Mouse (Mus musculus): ENCODE data around the gene Nipal4.
"Not testable (repeated sequence)": the region's sequence is repeated elsewhere in the genome, so short reads cannot be mapped to it uniquely, and the experiment has no call there.

The Nipal4 gene

DNA sequence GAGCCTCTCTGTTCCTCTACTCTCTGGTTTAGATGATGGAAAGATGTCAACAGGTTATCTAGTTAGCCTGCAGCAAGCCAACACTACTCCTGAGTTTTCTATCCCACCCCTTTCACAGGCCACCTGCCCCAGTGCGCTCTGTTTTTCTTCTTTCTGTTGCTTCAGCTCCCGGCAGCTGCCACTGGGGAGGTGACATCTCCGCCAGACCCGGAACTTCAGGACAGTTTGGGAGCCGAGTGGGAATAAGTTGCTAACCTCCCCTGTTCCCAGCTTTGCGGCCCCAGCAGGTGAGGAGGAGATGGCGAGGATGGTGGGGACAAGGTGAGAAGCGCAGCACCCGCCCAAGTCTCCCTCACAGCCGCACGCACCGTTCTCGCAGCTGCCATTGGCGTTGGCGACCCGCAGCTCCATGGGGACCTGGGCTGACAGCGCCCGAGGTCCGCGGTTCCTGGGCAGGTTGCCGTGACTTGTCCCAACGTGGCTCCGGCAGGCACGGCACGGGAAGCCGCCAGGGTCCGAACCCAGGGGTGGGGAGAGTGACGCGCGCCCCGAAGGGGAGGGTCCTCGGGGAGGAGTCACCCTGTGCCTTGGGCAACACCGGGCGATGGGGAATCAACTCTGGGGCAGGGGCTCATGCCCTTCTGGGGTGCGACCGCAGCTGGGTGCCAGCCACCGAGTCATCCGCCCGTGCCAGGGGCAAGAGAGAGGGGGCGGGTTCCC, at the start of gene Nipal4:
Gene Nipal4 (minus strand): TSS at position 643 of the 720 bp plus-strand sequence.
- DNase-seq (ENCODE audit: low spot score in 2 of 2): peak in 1 of 2 experiments; percentile 24

DNA sequence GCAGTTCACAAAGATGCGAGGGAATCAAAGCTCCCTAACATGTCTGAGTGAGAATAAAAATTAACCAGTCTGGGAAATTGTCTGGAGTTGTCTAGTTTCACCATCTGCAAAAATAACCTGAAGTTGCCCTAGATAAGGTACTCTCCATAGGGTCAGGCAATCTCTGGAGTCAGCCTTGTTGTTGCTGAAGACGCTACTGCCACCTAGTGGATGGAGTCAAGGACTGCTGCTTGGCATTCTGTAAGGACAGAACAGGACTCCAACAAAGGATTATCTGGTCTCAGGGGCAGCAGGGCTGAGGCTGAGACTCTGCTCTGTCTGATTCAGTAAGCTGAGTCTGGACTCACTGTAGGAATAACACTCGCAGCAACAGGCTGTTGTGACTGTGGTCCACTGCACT, 49.0 kb upstream of the Nipal4 start:
- DNase-seq (ENCODE audit: low spot score in 2 of 2): peak; percentile 34 to 46

- DNase-seq (ENCODE audit: low spot score in 2 of 2): no peak
Measured at GRCm38 (mm10) chr11:46214368-46215230, 48.3 kb upstream of the Nipal4 start.

GRCm38 (mm10) chr11:46213844-46214243, 47.5 kb upstream of the Nipal4 start:
- no peak for DNase-seq (ENCODE audit: low spot score in 2 of 2)

GRCm38 (mm10) chr11:46211858-46212257, 45.5 kb upstream of the Nipal4 start:
- no peak for DNase-seq (ENCODE audit: low spot score in 2 of 2)

DNA sequence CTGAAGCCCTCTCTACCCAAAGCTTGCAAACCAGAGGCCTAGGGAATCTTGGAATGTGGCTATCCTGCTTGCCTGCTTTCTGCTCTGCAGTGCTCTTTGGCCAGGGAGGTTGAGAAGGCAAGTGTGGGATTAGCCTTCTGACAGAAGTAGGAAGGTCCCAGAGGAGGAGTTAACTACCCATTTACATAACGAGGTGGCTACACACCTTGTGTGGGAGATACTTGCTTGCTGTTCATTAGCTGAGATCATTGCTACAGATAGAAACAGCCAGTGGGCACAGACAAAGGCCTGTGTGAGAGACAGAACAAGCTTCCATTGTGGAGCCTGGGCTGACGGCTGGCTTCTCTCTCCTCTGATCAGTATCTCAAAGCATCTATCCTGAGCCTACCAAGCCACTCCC, 43.6 kb upstream of the Nipal4 start:
- no peak for DNase-seq (ENCODE audit: low spot score in 2 of 2)

DNA sequence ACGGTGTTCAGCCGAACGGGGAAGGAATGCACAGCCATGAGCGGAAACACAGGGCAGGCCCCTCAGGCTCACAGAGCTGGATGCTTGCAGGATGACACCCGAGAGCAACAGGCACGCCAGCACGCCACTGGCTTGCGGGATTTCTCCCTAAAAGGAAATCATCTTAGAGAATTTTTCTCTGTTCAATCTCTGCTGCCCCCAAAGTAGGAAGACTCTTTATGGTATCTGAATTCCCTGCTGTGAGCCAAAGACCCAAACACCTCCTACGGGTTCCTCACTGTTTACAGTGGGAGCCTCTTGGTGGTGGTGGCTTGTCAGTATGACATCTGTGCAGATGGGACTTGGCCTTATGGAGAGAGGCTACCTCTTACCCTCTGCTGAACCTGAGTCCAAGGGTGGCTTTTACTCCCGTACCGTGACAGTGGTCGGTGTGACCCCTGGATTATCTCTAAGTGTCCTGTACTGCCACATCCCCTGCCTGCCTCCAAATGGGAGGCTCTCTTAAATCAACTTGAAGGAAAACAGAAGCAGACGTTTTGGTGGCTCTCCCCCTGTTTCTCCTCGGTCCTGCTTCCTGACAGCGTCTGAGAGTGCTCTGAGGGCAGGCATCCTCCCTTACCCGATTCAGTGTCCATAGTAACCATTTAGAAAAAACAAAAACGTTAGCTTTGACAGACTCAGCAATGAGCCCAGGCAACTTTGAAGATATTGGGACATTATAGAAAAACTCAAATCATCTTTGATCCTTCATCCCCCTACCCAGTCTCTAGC, 39.5 kb upstream of the Nipal4 start:
- DNase-seq (ENCODE audit: low spot score in 2 of 2): no peak

DNA sequence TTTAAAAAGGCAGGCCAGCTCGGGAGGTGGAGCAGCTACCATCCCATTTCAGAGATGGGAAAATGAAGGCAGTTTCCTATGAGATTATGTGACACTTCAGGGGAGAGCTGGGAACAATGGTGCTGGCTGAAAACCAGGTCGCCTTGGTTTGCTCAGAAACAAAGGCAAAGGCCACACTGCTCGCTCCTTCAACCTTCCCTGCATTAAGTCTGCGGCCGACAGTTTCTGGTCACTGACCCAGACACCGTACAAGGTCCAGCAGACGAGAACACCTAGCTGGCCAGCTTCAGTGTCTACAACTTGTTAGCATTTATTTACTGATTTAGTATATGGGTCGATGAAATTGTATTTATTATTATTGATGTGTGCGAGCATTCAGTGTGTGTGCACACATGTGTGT, 38.5 kb upstream of the Nipal4 start:
- DNase-seq (ENCODE audit: low spot score in 2 of 2): no peak

GRCm38 (mm10) chr11:46202547-46202887, 36.2 kb upstream of the Nipal4 start:
- DNase-seq (ENCODE audit: low spot score in 2 of 2): no peak

GRCm38 (mm10) chr11:46201636-46202546, 35.6 kb upstream of the Nipal4 start:
- no peak for DNase-seq (ENCODE audit: low spot score in 2 of 2)

DNA sequence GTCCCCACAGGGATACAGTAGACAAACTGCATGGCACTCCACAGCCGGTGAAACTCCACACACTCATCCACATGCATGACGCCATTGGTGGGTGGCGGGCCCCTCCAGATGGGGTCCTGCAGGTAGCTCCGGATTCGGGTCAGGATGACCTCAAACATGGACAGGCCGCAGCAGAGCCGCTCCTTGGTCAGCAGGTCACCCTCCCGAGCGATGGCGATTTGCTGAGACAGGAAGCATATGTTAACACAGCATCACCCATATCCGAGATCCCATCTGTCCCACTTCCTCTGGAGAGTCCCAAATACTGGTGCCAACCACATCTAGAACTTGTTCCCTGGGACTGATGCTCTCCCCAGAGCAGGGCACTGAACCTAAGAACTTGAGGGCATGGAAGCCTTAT, 34.4 kb upstream of the Nipal4 start:
- DNase-seq (ENCODE audit: low spot score in 2 of 2): no peak

- DNase-seq (ENCODE audit: low spot score in 2 of 2): no peak
Measured at GRCm38 (mm10) chr11:46194175-46194574, 27.9 kb upstream of the Nipal4 start.

DNA sequence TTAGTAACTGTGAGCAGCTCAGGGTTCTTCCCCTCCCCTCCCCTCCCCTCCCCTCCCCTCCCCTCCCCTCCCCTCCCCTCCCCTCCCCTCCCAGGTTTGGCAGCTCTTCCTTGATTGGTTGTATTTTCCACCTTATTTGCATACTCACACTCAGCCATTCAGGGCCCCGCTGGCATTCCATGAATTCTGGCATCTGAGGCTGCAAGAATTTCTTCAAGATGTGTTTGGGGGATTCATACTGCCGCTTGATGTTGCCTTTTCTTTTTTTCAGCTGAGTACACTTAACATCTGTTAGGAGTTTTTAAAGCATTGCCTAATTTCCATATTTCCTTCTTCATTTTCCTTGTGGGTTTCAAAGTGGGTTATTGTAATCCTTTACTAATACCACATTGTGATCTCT, 22.0 kb upstream of the Nipal4 start:
- no peak for DNase-seq (ENCODE audit: low spot score in 2 of 2)

- no peak for DNase-seq (ENCODE audit: low spot score in 2 of 2)
Measured at GRCm38 (mm10) chr11:46185486-46185885, 19.2 kb upstream of the Nipal4 start.

- DNase-seq (ENCODE audit: low spot score in 2 of 2): no peak
Measured at GRCm38 (mm10) chr11:46184946-46185345, 18.6 kb upstream of the Nipal4 start.

DNA sequence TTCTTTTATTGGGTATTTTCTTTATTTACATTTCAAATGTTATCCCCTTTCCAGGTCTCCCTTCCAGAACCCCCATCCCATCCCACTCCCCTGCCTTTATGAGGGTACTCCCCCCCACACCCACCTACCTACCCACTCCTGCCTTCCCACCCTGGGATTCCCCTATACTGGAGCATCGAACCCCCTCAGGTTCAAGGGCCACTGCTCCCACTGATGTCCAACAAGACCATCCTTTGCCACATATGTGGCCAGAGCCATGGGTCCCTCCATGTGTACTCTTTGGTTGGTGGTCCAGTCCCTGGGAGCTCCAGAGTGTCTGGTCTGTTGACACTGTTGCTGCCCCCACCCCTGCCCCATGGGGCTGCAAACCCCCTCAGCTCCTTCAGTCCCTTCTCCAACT, 15.7 kb upstream of the Nipal4 start:
- DNase-seq (ENCODE audit: low spot score in 2 of 2): not testable (repeated sequence)

- no peak for DNase-seq (ENCODE audit: low spot score in 2 of 2)
Measured at GRCm38 (mm10) chr11:46177246-46178043, 11.1 kb upstream of the Nipal4 start.

DNA sequence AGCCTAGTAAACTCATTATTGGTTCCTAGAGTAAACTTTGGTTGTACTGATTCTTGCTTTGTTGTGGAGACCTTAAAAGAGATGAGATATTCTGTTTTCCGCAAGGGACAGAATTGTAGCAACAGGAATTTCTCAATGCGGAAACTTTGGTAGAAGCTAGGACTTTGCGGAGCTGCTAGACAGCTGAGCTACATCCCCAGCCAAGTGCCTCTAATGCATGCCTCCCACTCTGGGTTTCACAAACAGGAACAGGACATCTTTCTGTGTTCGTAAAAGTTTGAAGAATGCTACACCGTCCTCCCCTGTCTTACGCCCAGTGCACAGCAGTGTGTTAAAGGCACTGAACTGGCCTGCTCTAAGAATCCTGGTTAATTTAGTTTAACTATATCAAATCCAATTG, 9.8 kb upstream of the Nipal4 start:
- DNase-seq (ENCODE audit: low spot score in 2 of 2): no peak

GRCm38 (mm10) chr11:46172128-46172527, 5.8 kb upstream of the Nipal4 start:
- DNase-seq (ENCODE audit: low spot score in 2 of 2): no peak

- DNase-seq (ENCODE audit: low spot score in 2 of 2): no peak
Measured at GRCm38 (mm10) chr11:46169908-46170307, 3.6 kb upstream of the Nipal4 start.

Measured in spleen, postnatal 36 days (tissue).